Mouse (Mus musculus) left cerebral cortex, adult 8-10 months (tissue): ENCODE data around the gene Hrh2. TPM values are rescaled to one million over a fixed set of nuclear protein-coding genes. Genes with fewer than 3 reads are reported as not detected.

Experiments
- DNase-seq, 2 experiments: peaks; one replicate each; pipeline ENCODE4 v3.0.0; 2022; ENCODE audit warnings: low spot score in 2 of 2
- total RNA-seq, 4 experiments: library from RNA; stranded (reverse); gene quantifications; 2 replicates each; pipeline ENCODE4 v1.2.4; 2022

The Hrh2 gene
- total RNA-seq, 4 experiments from 2014 or later: 11.3 to 14.7 (median 12.2) TPM

DNA sequence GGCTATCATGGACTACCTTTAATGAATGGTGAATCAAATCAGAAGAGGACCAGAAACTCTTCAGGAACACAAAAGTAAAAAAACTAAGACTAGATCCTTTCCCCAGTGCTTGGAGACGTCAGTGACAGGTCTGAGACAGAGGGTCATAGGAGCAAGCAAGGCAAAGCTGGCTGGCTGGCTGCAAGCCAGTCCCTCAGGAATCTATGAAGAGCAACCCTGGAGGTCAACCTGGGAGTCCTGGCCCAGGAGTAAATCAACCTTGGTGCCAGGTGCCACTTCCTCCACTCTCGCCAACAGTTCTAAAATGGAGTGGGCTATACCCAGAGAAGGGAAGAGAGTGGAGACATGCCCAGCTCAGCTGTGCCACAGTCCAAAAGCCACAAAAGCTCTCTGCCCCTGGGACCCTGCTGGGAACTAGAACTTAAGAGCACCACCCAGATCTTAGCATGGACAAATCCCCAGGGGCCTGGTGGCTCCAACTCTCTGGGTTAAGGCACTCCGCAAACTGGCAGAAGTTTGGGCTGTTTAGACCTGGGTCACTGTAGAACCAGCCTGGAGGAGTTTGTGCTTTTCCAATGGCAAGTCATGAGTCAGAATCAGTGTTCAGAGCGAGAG lies 15.4 kb upstream of the Hrh2 start:
- DNase-seq: no peak

GRCm38 (mm10) chr13:54177346-54177745 lies 14.6 kb upstream of the Hrh2 start:
- DNase-seq: no peak

GRCm38 (mm10) chr13:54178647-54179046 lies 13.3 kb upstream of the Hrh2 start:
- no peak for DNase-seq

DNA sequence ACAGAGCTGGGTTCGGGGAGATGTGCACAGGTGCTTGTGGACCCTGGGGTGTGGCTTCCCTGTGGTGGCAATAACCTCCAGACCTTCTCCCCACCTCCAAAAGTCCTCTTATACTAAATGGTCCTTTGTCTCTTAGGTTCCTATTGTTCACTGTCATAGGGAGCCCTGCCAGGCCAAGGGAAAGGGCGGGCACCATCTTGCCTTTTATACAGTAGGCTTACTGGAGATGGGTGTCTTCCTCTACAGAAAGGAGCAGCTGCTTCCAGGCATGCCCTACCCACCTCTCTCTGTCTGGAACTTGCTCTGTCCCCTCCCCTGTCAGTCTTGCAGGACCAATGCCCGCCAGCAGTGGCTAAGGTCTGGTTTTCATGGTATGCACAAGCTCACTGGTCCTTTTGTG lies 12.0 kb upstream of the Hrh2 start:
- DNase-seq: no peak

GRCm38 (mm10) chr13:54180461-54180860 lies 11.5 kb upstream of the Hrh2 start:
- DNase-seq: no peak

GRCm38 (mm10) chr13:54181318-54181717 lies 10.6 kb upstream of the Hrh2 start:
- no peak for DNase-seq

DNA sequence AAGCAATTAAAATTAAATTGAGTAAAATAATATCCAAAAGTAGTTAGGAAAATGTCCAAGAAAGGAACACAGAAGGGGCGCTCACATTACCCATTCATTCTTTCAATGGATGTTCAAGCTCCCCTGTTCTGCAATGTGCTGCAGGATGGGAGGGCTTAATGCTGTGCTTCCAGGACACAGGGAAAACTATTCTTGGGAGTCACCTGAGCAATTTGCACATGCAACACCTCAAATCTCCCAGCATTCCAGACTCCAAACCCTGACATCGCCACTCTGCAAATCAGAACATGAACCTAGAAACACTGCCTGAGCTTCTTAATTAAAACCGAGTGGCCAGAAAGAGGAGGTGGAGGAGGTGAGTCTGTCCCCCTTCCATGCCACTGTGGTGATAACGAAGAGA lies 10.0 kb upstream of the Hrh2 start:
- DNase-seq: no peak

DNA sequence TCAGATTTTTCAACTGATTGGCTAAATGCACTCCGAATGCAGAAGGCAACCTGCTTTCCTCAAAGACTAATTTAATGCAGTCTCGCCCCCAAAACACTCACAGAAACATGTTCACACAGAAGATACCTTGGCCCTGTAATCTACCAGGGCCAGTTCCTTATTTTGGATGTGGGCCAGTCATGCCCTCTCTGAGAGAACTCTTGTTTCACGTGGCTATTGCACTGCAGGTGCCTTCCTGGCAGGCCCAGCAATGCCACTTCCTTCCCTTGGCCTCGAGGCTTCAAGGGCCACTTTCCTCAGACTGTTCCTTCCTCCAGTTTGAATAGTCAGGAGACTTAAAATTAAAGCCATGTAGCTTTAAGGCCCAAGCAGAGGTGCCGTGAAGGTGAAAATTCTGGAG lies 5.5 kb upstream of the Hrh2 start:
- DNase-seq: no peak

- no peak for DNase-seq
Measured at GRCm38 (mm10) chr13:54188190-54188706, 3.7 kb upstream of the Hrh2 start.

GRCm38 (mm10) chr13:54189896-54190295 lies 2.0 kb upstream of the Hrh2 start:
- no peak for DNase-seq

DNA sequence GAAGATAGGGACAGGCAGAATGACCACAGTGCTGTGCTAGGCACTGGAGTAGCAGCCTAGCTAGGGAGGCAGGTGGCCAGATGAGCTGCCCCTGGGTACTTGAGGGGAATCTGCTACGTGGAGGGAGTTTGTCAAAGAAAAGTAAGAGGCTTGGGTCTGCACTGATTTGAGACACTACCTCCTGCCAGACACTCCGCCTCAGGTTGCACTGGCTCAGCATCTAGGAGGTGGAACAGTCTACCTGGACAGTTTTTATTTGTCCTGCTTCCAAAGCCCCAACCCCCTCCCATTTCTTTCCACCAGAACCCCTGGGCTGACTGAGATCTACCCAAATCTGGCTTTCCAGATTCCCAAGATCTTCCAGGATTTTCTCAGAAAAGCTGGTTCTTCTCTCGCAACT lies 748 bp upstream of the Hrh2 start:
- no peak for DNase-seq

DNA sequence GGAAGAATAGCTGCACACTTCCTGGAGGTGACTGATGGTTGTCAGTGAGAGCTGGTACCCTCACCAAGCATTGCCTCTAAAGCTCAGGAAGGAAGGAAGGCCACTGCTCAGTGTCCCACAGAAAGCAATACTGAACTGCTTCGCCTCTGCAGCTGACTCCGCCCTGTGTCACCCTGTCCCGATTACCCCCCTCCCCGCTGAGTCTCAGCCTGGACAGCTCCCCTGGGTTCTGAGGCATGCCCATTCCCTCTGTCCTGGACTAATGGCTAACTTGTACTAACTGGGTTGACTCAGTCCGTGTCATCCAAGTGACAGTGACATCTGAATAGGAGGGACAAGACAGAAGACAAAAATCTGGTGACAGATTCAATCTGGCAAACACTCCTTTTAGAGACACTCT lies 1.7 kb downstream of the Hrh2 start:
- no peak for DNase-seq

DNA sequence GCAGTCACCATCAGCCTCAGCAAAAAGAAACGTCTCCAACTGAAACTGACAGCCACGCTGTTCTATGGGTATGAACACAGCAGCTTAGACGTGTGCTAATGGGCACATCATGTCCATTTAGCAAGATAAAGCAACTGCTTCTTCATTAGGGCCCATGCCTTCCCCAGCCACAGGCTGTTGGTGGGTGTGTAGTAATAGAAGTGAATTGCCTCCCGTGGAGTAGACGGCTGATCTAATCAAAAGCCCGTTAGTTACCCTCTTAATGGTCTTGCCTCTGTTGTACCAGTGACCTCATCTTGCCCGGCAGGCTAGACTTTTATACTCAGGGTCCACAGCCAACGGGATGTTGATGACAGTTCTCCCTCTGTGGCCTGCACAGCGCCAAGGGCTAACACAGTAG lies 7.1 kb downstream of the Hrh2 start:
- no peak for DNase-seq

DNA sequence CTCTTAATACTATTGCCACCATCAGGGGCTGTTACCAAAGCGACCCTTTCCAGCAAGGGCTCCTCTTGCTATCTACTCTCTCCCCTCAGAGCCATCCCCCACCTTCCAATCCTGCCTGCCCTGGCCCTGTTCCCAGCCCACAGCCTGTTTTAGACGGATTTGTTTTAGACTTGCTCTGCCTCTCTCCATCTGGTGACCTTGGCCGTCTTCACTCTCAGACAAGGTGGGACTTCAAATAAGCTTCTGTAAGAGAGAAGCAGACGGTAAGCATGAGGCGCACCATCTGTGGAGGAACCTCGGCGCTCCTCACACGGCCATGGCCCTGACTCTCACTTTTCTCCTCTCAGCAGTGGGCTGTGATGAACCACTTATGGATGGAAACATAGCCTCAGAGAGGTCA lies 10.5 kb downstream of the Hrh2 start:
- DNase-seq: peak in 1 of 2 experiments; percentile 55

DNA sequence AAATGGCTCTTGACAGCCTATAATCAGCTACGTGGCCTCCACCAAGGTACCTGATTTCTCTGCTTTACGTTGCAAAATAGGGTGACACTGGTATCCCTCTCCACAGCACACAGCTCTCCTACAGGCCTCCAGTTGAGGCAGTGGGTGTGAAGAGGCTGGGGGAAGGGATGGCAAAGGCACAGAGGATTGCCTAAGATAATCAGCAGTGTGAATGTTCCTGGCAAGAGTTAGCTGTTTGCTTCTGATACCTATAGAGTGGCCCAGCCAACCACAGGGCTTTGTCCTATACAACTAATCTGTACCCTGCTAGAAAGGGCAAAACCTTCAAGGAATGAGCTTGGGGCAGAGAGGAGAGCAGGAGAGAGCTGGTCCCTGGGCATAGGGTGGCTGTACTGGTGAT lies 11.5 kb downstream of the Hrh2 start:
- no peak for DNase-seq

DNA sequence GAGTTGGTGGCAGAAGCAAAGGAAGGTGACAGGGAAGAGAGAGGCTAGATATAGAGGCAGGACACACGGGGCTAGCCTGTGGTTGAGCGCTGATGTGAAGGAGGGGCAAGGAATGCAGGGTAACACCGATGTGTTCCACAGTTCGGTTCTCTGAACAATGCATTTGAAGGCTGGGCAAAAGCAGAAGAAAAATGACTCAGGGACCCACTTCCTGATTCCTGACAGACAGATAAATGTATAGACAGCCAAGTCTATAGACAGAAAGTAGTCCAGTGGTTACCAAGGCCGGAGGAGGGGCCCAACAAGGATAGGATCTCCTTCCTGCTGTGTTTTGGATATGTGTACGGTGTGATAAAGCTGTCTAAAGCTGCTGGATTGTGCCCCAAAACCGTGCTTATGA lies 13.3 kb downstream of the Hrh2 start:
- no peak for DNase-seq

GRCm38 (mm10) chr13:54206140-54206753 lies 14.3 kb downstream of the Hrh2 start:
- DNase-seq: no peak

- DNase-seq: no peak
Measured at GRCm38 (mm10) chr13:54209476-54210253, 17.7 kb downstream of the Hrh2 start.

DNA sequence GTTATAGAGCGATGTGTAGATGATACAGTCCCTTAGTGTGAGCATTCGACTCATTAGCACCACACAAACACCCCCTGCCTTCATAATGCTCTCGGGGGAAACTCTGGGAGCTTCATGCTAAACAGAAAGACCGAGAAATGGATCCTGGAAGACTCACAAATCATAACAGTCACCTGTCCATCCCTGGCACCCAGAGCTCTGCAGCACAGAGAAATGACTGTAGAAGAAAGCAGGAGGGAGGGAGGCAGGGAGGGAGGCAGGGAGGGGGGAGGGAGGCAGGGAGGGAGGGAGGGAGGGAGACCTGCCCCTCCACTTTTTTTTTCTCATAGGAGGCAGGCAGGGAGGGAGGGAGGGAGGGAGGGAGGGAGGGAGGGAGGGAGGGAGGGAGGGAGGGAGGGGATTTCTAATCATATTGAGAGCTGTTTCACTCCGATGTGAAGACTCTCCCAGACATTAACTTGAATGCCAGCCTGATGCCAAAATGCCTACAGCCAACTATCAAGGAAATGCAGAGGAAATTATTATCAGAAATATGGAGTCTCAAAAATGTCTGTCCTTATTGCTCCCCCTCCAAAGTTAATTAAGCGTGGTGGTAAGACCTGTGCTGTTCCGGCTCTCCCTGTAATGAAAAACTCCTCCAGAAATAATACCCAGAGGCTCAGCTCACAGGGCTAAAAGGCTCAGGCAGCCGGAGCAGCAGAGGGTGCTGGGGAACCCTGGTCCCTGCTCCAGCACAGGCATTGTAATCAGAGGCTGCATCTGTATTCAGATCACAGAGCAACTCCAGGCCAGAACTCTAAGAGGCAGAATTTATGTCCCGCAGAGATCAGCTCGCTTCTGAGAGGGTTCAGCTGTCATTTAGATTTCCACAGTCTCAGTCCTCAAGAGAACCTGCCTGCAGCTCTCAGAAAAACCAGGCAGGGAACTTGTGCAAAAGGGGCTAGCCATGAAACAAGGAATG lies 19.9 kb downstream of the Hrh2 start:
- DNase-seq: no peak

GRCm38 (mm10) chr13:54212516-54212915 lies 20.6 kb downstream of the Hrh2 start:
- DNase-seq: no peak

DNA sequence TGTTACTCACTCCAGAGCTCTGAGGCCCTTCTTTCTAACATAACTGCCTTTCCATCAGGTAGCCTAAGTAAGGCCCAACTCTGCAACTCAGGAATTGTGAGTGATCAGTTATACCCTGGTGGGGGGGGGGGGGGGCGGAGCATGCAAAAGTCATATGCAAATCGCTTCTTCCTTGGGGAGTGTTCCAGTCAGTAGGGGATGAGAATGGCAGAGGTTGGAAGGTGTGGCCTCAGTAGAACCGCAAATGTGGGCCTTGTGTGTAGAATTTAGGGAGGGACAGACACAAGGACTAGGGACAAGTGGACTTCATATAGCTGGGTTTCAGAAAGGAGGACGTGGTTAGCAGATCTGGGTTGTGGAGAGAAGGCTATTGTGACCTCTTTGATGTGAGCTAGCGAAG lies 23.3 kb downstream of the Hrh2 start:
- DNase-seq: no peak
